Mouse (Mus musculus): ENCODE data around the gene Fbxo27. TPM values are rescaled to one million over a fixed set of nuclear protein-coding genes. Genes with fewer than 3 reads are reported as not detected.

Gene Fbxo27
- total and polyA plus RNA-seq, 3 experiments, result not detected

- no peaks in the 10 kb centered on the region for H3K79me2 ChIP-seq (replicated peaks; ENCODE audit: control insufficient read depth, extremely low read depth, insufficient read depth, poor library complexity, severe bottlenecking)
- H3K4me2 ChIP-seq (ENCODE audit: insufficient read depth, low read depth, poor library complexity, severe bottlenecking), result no peak overlapping the region
- H3K27me3 ChIP-seq (replicated peaks), result no peaks in the 10 kb centered on the region
- H3K27ac ChIP-seq (ENCODE audit: insufficient read depth, low read depth), result no peak overlapping the region
- peaks cover 2 to 16% of the 10 kb centered on the region in 2 experiments; a peak in 2 of 4 replicates for H3K4me1 ChIP-seq (ENCODE audit: control insufficient read depth in 1 of 2, insufficient read depth in 2 of 2)
- TF ChIP-seq TBP (conservative IDR thresholded peaks at IDR 0.05; ENCODE audit: low read depth, low read length) (no peak), POLR2A (IDR thresholded peaks at IDR 0.05; ENCODE audit: low read depth, low read length) (no peak), CHD1 (IDR thresholded peaks at IDR 0.05; ENCODE audit: low read depth, low read length) (no peak), HCFC1 (IDR thresholded peaks at IDR 0.05; ENCODE audit: low read depth, low read length) (no peak), MXI1 (IDR thresholded peaks at IDR 0.05; ENCODE audit: low read depth, low read length) (no peak), JUN (IDR thresholded peaks at IDR 0.05; ENCODE audit: insufficient read depth, low read depth, low read length) (no peak), CTCF (conservative IDR thresholded peaks at IDR 0.05 in 1 of 2, IDR thresholded peaks at IDR 0.05 in 1 of 2; ENCODE audit: low read depth in 2 of 2, low read length in 2 of 2) (no peak), NRF1 (IDR thresholded peaks at IDR 0.05; ENCODE audit: low read depth, low read length) (no peak), BHLHE40 (IDR thresholded peaks at IDR 0.05; ENCODE audit: low read depth, low read length) (no peak), GABPA (IDR thresholded peaks at IDR 0.05; ENCODE audit: insufficient replicate concordance, low read depth, low read length) (no peak), E2F4 (IDR thresholded peaks at IDR 0.05; ENCODE audit: insufficient replicate concordance, low read depth, low read length) (no peak), EP300 (IDR thresholded peaks at IDR 0.05; ENCODE audit: low read length) (no peak), POLR2AphosphoS2 (IDR thresholded peaks at IDR 0.05; ENCODE audit: low read depth, low read length) (no peak), SMC3 (IDR thresholded peaks at IDR 0.05; ENCODE audit: low read depth, low read length) (no peak)
- no peak overlapping the region for H3K9ac ChIP-seq (ENCODE audit: insufficient read depth, low read depth)
- dilution Hi-C loops (cut with MboI; ENCODE audit: extremely low pct_ligation_motif_present, extremely low pct_unique_long_range_greater_than_20kb, low sequenced_read_pairs) (no loop called here), in situ Hi-C loops (cut with MboI; ENCODE audit: low pct_ligation_motif_present, low pct_unique_long_range_greater_than_20kb, low sequenced_read_pairs) (no loop called here)
- DNase-seq (ENCODE audit: extremely low read depth), result no peak
- H3K36me3 ChIP-seq (replicated peaks in 1 of 2; ENCODE audit: control insufficient read depth in 1 of 2, insufficient read depth in 1 of 2, low read length in 1 of 2), result no peaks in the 10 kb centered on the region
- no peak overlapping the region for H3K4me3 ChIP-seq (replicated peaks in 1 of 3; ENCODE audit: low read depth in 2 of 3, low read length in 2 of 3, poor library complexity in 1 of 3)
- no peaks in the 10 kb centered on the region for H3K9me3 ChIP-seq (replicated peaks; ENCODE audit: low read length)
These were observed 22.0 kb downstream of the Fbxo27 start for GRCm38 (mm10) chr7:28714667-28715066.

DNA sequence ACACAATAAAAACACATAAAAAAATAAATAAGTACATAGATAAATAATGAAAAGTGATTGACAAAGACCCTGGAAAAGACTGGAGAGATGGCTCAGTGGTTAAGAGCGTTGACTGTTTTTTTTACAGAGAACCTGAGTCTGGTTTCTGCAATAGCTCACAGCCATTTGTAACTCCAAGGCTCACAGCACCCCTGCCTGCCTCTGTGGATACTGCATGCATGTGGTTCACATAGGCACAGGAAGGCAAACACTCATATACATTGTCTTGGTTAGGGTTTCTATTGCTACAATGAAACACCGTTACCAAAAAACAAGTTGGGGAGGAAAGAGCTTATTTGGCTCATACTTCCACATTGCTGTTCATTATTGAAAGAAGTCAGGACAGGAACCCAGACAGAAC lies 22.9 kb downstream of the Fbxo27 start:
- Histone ChIP-seq H3K36me3 (replicated peaks in 1 of 2; ENCODE audit: control insufficient read depth in 1 of 2, insufficient read depth in 1 of 2, low read length in 1 of 2) (no peaks in the 10 kb centered on the region), H3K4me3 (replicated peaks in 1 of 3; ENCODE audit: low read depth in 2 of 3, low read length in 2 of 3, poor library complexity in 1 of 3) (no peak overlapping the region), H3K27me3 (replicated peaks) (no peaks in the 10 kb centered on the region), H3K9ac (ENCODE audit: insufficient read depth, low read depth) (no peak overlapping the region), H3K9me3 (replicated peaks; ENCODE audit: low read length) (no peaks in the 10 kb centered on the region), H3K27ac (ENCODE audit: insufficient read depth, low read depth) (no peak overlapping the region), H3K4me1 (ENCODE audit: control insufficient read depth in 1 of 2, insufficient read depth in 2 of 2) (peaks cover 2 to 14% of the 10 kb centered on the region in 2 experiments; a peak in 2 of 4 replicates), H3K4me2 (ENCODE audit: insufficient read depth, low read depth, poor library complexity, severe bottlenecking) (no peak overlapping the region), H3K79me2 (replicated peaks; ENCODE audit: control insufficient read depth, extremely low read depth, insufficient read depth, poor library complexity, severe bottlenecking) (no peaks in the 10 kb centered on the region)
- TF ChIP-seq MAZ (IDR thresholded peaks at IDR 0.05; ENCODE audit: low read depth, low read length) (no peak), ZNF384 (IDR thresholded peaks at IDR 0.05; ENCODE audit: low read depth, low read length) (no peak), SMC3 (IDR thresholded peaks at IDR 0.05; ENCODE audit: low read depth, low read length) (no peak), MYC (IDR thresholded peaks at IDR 0.05; ENCODE audit: low read depth, low read length) (no peak), ZMIZ1 (IDR thresholded peaks at IDR 0.05; ENCODE audit: low read depth, low read length) (no peak), ZC3H11A (IDR thresholded peaks at IDR 0.05; ENCODE audit: low read depth, low read length) (no peak), KAT2A (IDR thresholded peaks at IDR 0.05; ENCODE audit: insufficient replicate concordance, low read length) (no peak), MAFK (IDR thresholded peaks at IDR 0.05; ENCODE audit: insufficient replicate concordance, low read length) (no peak), PAX5 (IDR thresholded peaks at IDR 0.05; ENCODE audit: low read length) (no peak), TCF12 (IDR thresholded peaks at IDR 0.05; ENCODE audit: low read depth, low read length) (no peak), TBP (conservative IDR thresholded peaks at IDR 0.05; ENCODE audit: low read depth, low read length) (no peak), SIN3A (IDR thresholded peaks at IDR 0.05; ENCODE audit: low read length) (no peak), MAX (IDR thresholded peaks at IDR 0.05; ENCODE audit: low read length) (no peak), ETS1 (conservative IDR thresholded peaks at IDR 0.05; ENCODE audit: low read depth, low read length) (no peak), NELFE (IDR thresholded peaks at IDR 0.05; ENCODE audit: low read depth, low read length) (no peak), EP300 (IDR thresholded peaks at IDR 0.05; ENCODE audit: low read length) (no peak), CTCF (conservative IDR thresholded peaks at IDR 0.05 in 1 of 2, IDR thresholded peaks at IDR 0.05 in 1 of 2; ENCODE audit: low read depth in 2 of 2, low read length in 2 of 2) (no peak), CHD2 (IDR thresholded peaks at IDR 0.05; ENCODE audit: low read length) (no peak), USF1 (IDR thresholded peaks at IDR 0.05; ENCODE audit: low read depth, low read length) (no peak), JUN (IDR thresholded peaks at IDR 0.05; ENCODE audit: insufficient read depth, low read depth, low read length) (no peak)
- dilution Hi-C loops (cut with MboI; ENCODE audit: extremely low pct_ligation_motif_present, extremely low pct_unique_long_range_greater_than_20kb, low sequenced_read_pairs) (no loop called here), in situ Hi-C loops (cut with MboI; ENCODE audit: low pct_ligation_motif_present, low pct_unique_long_range_greater_than_20kb, low sequenced_read_pairs) (no loop called here)
- DNase-seq (ENCODE audit: extremely low read depth), result no peak
